Mouse (Mus musculus) CH12.LX (cell line): ENCODE data around the gene Myom1. TPM values are rescaled to one million over a fixed set of nuclear protein-coding genes. Genes with fewer than 3 reads are reported as not detected.

ENCODE experiments used
- DNase-seq: peaks from one replicate; pipeline ENCODE4 v3.0.0-alpha.2; 2013; ENCODE audit errors: extremely low read depth
- H3K27ac ChIP-seq: 2 replicates; pipeline ENCODE4 v1.5.1; 2012; ENCODE audit warnings: low read depth, mild to moderate bottlenecking, control low read depth, moderate library complexity; ENCODE audit not compliant: insufficient read depth
- H3K27me3 ChIP-seq: replicated peaks from 2 replicates; pipeline ENCODE3; 2012; ENCODE audit warnings: inconsistent platforms
- H3K36me3 ChIP-seq, 2 experiments: replicated peaks in 1 of 2; 2 replicates each; pipeline versions ENCODE3 to v1.6.1; 2012; ENCODE audit warnings: inconsistent platforms in 1 of 2, low read length in 1 of 2, mild to moderate bottlenecking in 1 of 2, mixed read lengths in 1 of 2, moderate library complexity in 1 of 2; ENCODE audit not compliant: control insufficient read depth in 1 of 2, insufficient read depth in 1 of 2
- H3K4me1 ChIP-seq, 2 experiments: 2 replicates each; pipeline ENCODE4 v1.6.1; 2012; ENCODE audit warnings: inconsistent platforms in 1 of 2, moderate library complexity in 1 of 2; ENCODE audit not compliant: insufficient read depth in 2 of 2, control insufficient read depth in 1 of 2
- H3K4me2 ChIP-seq: 2 replicates; pipeline ENCODE4 v1.6.1; 2012; ENCODE audit warnings: low read depth, mild to moderate bottlenecking, control low read depth; ENCODE audit not compliant: poor library complexity, insufficient read depth, severe bottlenecking
- H3K4me3 ChIP-seq, 3 experiments: fragments of 150-350 bp in 1 of 3; sonication (generic) in 1 of 3; replicated peaks in 1 of 3; 2 replicates each; pipeline versions ENCODE3 to v1.5.1; 2011 to 2012; ENCODE audit warnings: low read depth in 2 of 3, low read length in 2 of 3, mild to moderate bottlenecking in 2 of 3, moderate library complexity in 2 of 3, control low read depth in 1 of 3, improper control_type of control experiment in 1 of 3, inconsistent platforms in 1 of 3, mixed read lengths in 1 of 3; ENCODE audit not compliant: poor library complexity in 1 of 3
- H3K79me2 ChIP-seq: replicated peaks from 2 replicates; pipeline ENCODE4 v1.6.1; 2012; ENCODE audit warnings: mild to moderate bottlenecking, moderate library complexity; ENCODE audit not compliant: control insufficient read depth, poor library complexity, insufficient read depth, severe bottlenecking; ENCODE audit errors: extremely low read depth
- H3K9ac ChIP-seq: 2 replicates; pipeline ENCODE4 v1.6.1; 2012; ENCODE audit warnings: low read depth, mild to moderate bottlenecking, control low read depth, moderate library complexity; ENCODE audit not compliant: insufficient read depth
- H3K9me3 ChIP-seq: replicated peaks from 2 replicates; pipeline ENCODE3; 2012; ENCODE audit warnings: low read length, inconsistent platforms, mixed read lengths
- BHLHE40 ChIP-seq: IDR thresholded peaks from 2 replicates; pipeline ENCODE4 v1.6.1; 2011; ENCODE audit warnings: mild to moderate bottlenecking, low read depth, low read length, improper control_type of control experiment
- CHD1 ChIP-seq: IDR thresholded peaks from 2 replicates; pipeline ENCODE4 v1.6.1; 2012; ENCODE audit warnings: low read depth, low read length, improper control_type of control experiment, inconsistent platforms
- CHD2 ChIP-seq: IDR thresholded peaks from 2 replicates; pipeline ENCODE4 v1.6.1; 2011; ENCODE audit warnings: low read length, improper control_type of control experiment
- CTCF ChIP-seq, 2 experiments: IDR thresholded peaks in 1 of 2; conservative IDR thresholded peaks in 1 of 2; 2 replicates each; pipeline ENCODE4 v1.5.1; 2011 to 2012; ENCODE audit warnings: low read depth in 2 of 2, low read length in 2 of 2, improper control_type of control experiment in 1 of 2, inconsistent platforms in 1 of 2, mild to moderate bottlenecking in 1 of 2, moderate library complexity in 1 of 2
- E2F4 ChIP-seq: IDR thresholded peaks from 2 replicates; pipeline ENCODE4 v1.6.1; 2011; ENCODE audit warnings: low read depth, low read length, improper control_type of control experiment; ENCODE audit not compliant: insufficient replicate concordance
- ELF1 ChIP-seq: IDR thresholded peaks from 2 replicates; pipeline ENCODE4 v1.6.1; 2014; ENCODE audit warnings: low read depth, mild to moderate bottlenecking, inconsistent platforms, low read length, improper control_type of control experiment
- ETS1 ChIP-seq: conservative IDR thresholded peaks from 2 replicates; pipeline ENCODE4 v1.6.1; 2012; ENCODE audit warnings: low read depth, mild to moderate bottlenecking, inconsistent platforms, low read length, improper control_type of control experiment, moderate library complexity
- HCFC1 ChIP-seq: IDR thresholded peaks from 2 replicates; pipeline ENCODE4 v1.6.1; 2012; ENCODE audit warnings: low read depth, mild to moderate bottlenecking, inconsistent platforms, low read length, improper control_type of control experiment
- JUND ChIP-seq: conservative IDR thresholded peaks from 2 replicates; pipeline ENCODE4 v1.6.1; 2011; ENCODE audit warnings: low read depth, low read length, improper control_type of control experiment
- MAFK ChIP-seq: IDR thresholded peaks from 2 replicates; pipeline ENCODE4 v1.6.1; 2011; ENCODE audit warnings: low read length, improper control_type of control experiment; ENCODE audit not compliant: insufficient replicate concordance
- MAZ ChIP-seq: IDR thresholded peaks from 2 replicates; pipeline ENCODE4 v1.6.1; 2012; ENCODE audit warnings: low read depth, mild to moderate bottlenecking, inconsistent platforms, low read length, improper control_type of control experiment, moderate library complexity
- MEF2A ChIP-seq: IDR thresholded peaks from 2 replicates; pipeline ENCODE4 v1.6.1; 2014; ENCODE audit warnings: low read depth, mild to moderate bottlenecking, inconsistent platforms, low read length, improper control_type of control experiment, borderline replicate concordance
- MXI1 ChIP-seq: IDR thresholded peaks from 2 replicates; pipeline ENCODE4 v1.6.1; 2011; ENCODE audit warnings: mild to moderate bottlenecking, low read depth, low read length, improper control_type of control experiment
- MYC ChIP-seq: IDR thresholded peaks from 2 replicates; pipeline ENCODE4 v1.6.1; 2011; ENCODE audit warnings: low read depth, mild to moderate bottlenecking, improper control_type of control experiment, low read length
- NELFE ChIP-seq: IDR thresholded peaks from 2 replicates; pipeline ENCODE4 v1.6.1; 2011; ENCODE audit warnings: low read depth, low read length, improper control_type of control experiment
- NRF1 ChIP-seq: IDR thresholded peaks from 2 replicates; pipeline ENCODE4 v1.6.1; 2014; ENCODE audit warnings: low read depth, mild to moderate bottlenecking, inconsistent platforms, low read length, improper control_type of control experiment, moderate library complexity
- PAX5 ChIP-seq: IDR thresholded peaks from 2 replicates; pipeline ENCODE4 v1.6.1; 2012; ENCODE audit warnings: low read length, inconsistent platforms, mixed read lengths
- POLR2AphosphoS2 ChIP-seq: IDR thresholded peaks from 2 replicates; pipeline ENCODE4 v1.6.1; 2011; ENCODE audit warnings: low read depth, low read length, improper control_type of control experiment
- RAD21 ChIP-seq: IDR thresholded peaks from 2 replicates; pipeline ENCODE4 v1.6.1; 2011; ENCODE audit warnings: low read depth, mild to moderate bottlenecking, low read length, improper control_type of control experiment, moderate library complexity
- RCOR1 ChIP-seq: conservative IDR thresholded peaks from 2 replicates; pipeline ENCODE4 v1.6.1; 2012; ENCODE audit warnings: low read depth, mild to moderate bottlenecking, inconsistent platforms, low read length, improper control_type of control experiment
- SIN3A ChIP-seq: IDR thresholded peaks from 2 replicates; pipeline ENCODE4 v1.6.1; 2012; ENCODE audit warnings: low read length, improper control_type of control experiment, inconsistent platforms
- SMC3 ChIP-seq: IDR thresholded peaks from 2 replicates; pipeline ENCODE4 v1.6.1; 2011; ENCODE audit warnings: low read depth, low read length, improper control_type of control experiment
- UBTF ChIP-seq: IDR thresholded peaks from 2 replicates; pipeline ENCODE4 v1.6.1; 2012; ENCODE audit warnings: low read depth, mild to moderate bottlenecking, inconsistent platforms, low read length, improper control_type of control experiment, moderate library complexity
- USF1 ChIP-seq: IDR thresholded peaks from 2 replicates; pipeline ENCODE4 v1.6.1; 2014; ENCODE audit warnings: low read depth, mild to moderate bottlenecking, inconsistent platforms, low read length, improper control_type of control experiment
- USF2 ChIP-seq: conservative IDR thresholded peaks from 2 replicates; pipeline ENCODE4 v1.6.1; 2011; ENCODE audit warnings: low read depth, low read length, improper control_type of control experiment
- ZC3H11A ChIP-seq: IDR thresholded peaks from 2 replicates; pipeline ENCODE4 v1.6.1; 2012; ENCODE audit warnings: low read depth, mild to moderate bottlenecking, inconsistent platforms, low read length, improper control_type of control experiment
- ZKSCAN1 ChIP-seq: IDR thresholded peaks from 2 replicates; pipeline ENCODE4 v1.6.1; 2012; ENCODE audit warnings: low read depth, inconsistent platforms, low read length, improper control_type of control experiment, borderline replicate concordance
- ZMIZ1 ChIP-seq: IDR thresholded peaks from 2 replicates; pipeline ENCODE4 v1.6.1; 2012; ENCODE audit warnings: low read depth, mild to moderate bottlenecking, inconsistent platforms, low read length, improper control_type of control experiment
- ZNF384 ChIP-seq: IDR thresholded peaks from 2 replicates; pipeline ENCODE4 v1.6.1; 2012; ENCODE audit warnings: low read depth, low read length, improper control_type of control experiment, inconsistent platforms
- dilution Hi-C: fragments of 300-500 bp; cut with MboI; formaldehyde crosslinking; loops from 2 replicates; pipeline ENCODE4 v1.14.3; 2020; ENCODE audit warnings: low sequenced_read_pairs; ENCODE audit not compliant: extremely low pct_unique_long_range_greater_than_20kb, extremely low pct_ligation_motif_present
- in situ Hi-C: fragments of 300-500 bp; cut with MboI; formaldehyde crosslinking; loops from 3 replicates; pipeline ENCODE4 v1.14.3; 2019; ENCODE audit warnings: low sequenced_read_pairs, low pct_ligation_motif_present, low pct_unique_long_range_greater_than_20kb, mixed read lengths
- polyA plus RNA-seq: library from polyadenylated mRNA; unstranded; fragments of >175 nt; gene quantifications from 2 replicates; pipeline ENCODE4 v1.2.1, GENCODE M21; 2012; ENCODE audit warnings: low read depth; ENCODE audit not compliant: insufficient read length
- total RNA-seq, 2 experiments: library from RNA; depleted of rRNA; stranded (reverse); fragments of 300-350 nt in 1 of 2; fragments of >200 nt in 1 of 2; gene quantifications; 2 replicates each; pipeline ENCODE4 v1.2.3; 2012 to 2014

Gene Myom1
- total and polyA plus RNA-seq, 3 experiments: 0.26 to 0.93 (median 0.55) TPM

GRCm38 (mm10) chr17:70999187-70999586 lies 3.2 kb upstream of the Myom1 start:
- no peak overlapping the region for H3K27ac ChIP-seq
- no peak overlapping the region for H3K4me2 ChIP-seq
- no peaks in the 10 kb centered on the region for H3K9me3 ChIP-seq
- peaks cover 61% of the 10 kb centered on the region for H3K79me2 ChIP-seq
- in situ Hi-C loops: no loop called here
- DNase-seq: no peak
- no peak overlapping the region for H3K4me3 ChIP-seq
- dilution Hi-C loops: no loop called here
- TF ChIP-seq ZC3H11A (no peak), SMC3 (no peak), USF2 (no peak), MAFK (no peak), PAX5 (no peak), CTCF (conservative IDR thresholded peaks at IDR 0.05 in 1 of 2, IDR thresholded peaks at IDR 0.05 in 1 of 2; ENCODE audit: low read depth in 2 of 2, low read length in 2 of 2) (no peak), CHD2 (no peak), MAZ (no peak), CHD1 (no peak), ZNF384 (no peak), MEF2A (no peak), NRF1 (no peak), JUND (no peak), NELFE (no peak), HCFC1 (no peak), USF1 (no peak), POLR2AphosphoS2 (no peak), MXI1 (no peak), MYC (no peak)
- TF ChIP-seq, all 38 proteins: peak for 0
- H3K27me3 ChIP-seq: no peaks in the 10 kb centered on the region
- peaks cover 16 to 66% of the 10 kb centered on the region in 2 experiments for H3K4me1 ChIP-seq
- peaks cover 16 to 35% of the 10 kb centered on the region in 2 experiments for H3K36me3 ChIP-seq
- H3K9ac ChIP-seq: no peak overlapping the region

- DNase-seq: no peak
- H3K4me1 ChIP-seq: peaks cover 13 to 59% of the 10 kb centered on the region in 2 experiments
- H3K9ac ChIP-seq: peak overlapping the region; percentile 92
- H3K4me3 ChIP-seq: peak overlapping the region; percentile 23 to 91 (median 91)
- dilution Hi-C loops (no loop called here), in situ Hi-C loops (no loop called here)
- H3K36me3 ChIP-seq: peaks cover 12 to 30% of the 10 kb centered on the region in 2 experiments
- no peaks in the 10 kb centered on the region for H3K9me3 ChIP-seq
- H3K79me2 ChIP-seq: peaks cover 58% of the 10 kb centered on the region
- no peak for TF ChIP-seq BHLHE40
- no peak for TF ChIP-seq SIN3A
- TF ChIP-seq RCOR1: no peak
- TF ChIP-seq ZKSCAN1: no peak
- no peak for TF ChIP-seq RAD21
- TF ChIP-seq POLR2AphosphoS2: no peak
- TF ChIP-seq MYC: no peak
- no peak for TF ChIP-seq ZC3H11A
- TF ChIP-seq HCFC1: no peak
- no peak for TF ChIP-seq ZMIZ1
- TF ChIP-seq ELF1: no peak
- TF ChIP-seq ETS1: no peak
- TF ChIP-seq MXI1: no peak
- no peak for TF ChIP-seq UBTF
- no peak for TF ChIP-seq E2F4
- no peak for TF ChIP-seq SMC3
- TF ChIP-seq, all 38 proteins: peak for 0
- Histone ChIP-seq H3K27me3 (no peaks in the 10 kb centered on the region), H3K27ac (no peak overlapping the region), H3K4me2 (peak overlapping the region; percentile 83)
Observed at GRCm38 (mm10) chr17:71000255-71000654, 2.2 kb upstream of the Myom1 start.
